Mouse (Mus musculus): ENCODE measurements at regions not wholly inside any gene's neighbourhood (a gene's known extent, or its start where the extent isn't known, plus 50 kb on each side); places are given as distances from the start of the nearest gene placed in this dataset.
"Not testable (repeated sequence)": the region's sequence is repeated elsewhere in the genome, so short reads cannot be mapped to it uniquely, and the experiment has no call there.

GRCm38 (mm10) chr15:37101419-37101818 lies 93.8 kb upstream of the Zfp706 start:
- no peak for DNase-seq (ENCODE audit: low spot score)

DNA sequence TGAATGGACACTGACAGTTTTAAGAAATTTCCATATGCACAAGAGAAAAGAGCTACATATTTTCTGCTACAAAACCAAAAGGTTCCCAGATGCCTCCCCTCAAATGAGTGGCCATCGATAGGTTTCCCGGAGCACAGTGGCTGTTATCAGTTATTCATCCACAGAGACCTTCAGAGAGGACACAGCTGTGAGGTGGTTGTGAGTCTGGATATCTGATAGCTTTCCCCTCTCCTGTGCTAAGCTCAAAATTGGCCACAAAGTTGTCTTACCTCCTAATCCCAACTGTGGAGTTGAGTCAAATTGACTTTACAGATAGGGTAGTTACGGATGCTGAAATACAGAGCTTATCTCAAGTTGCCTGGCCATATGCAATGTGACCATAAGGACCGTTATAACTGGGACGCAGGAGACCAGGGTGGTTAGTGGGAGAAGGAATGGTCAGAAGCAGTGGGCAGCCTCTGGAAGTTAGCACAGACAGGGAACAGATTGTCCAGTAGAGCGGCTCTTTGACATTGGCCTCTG lies 93.3 kb upstream of the Zfp706 start:
- DNase-seq (ENCODE audit: low spot score), result no peak

GRCm38 (mm10) chr15:37099927-37100766 lies 92.6 kb upstream of the Zfp706 start:
- no peak for DNase-seq (ENCODE audit: low spot score)

DNA sequence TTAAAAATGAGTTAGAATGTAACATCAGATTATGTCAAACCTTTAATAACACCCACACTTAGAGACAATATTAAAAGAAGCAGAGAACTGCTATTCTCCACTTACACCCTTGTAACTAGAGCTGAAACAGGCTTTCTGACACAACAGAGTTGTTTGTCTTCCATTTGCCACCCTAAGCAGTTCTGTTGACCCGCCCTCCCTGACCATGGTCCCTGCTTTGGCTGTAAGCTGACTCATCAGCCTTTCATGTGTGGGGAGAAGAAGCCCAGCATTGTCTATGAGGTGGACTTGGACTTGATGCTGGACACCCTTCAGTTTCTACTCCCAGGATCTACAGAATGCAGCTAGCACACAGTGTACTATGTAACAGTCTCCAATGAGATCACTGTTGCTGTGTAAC lies 91.6 kb upstream of the Zfp706 start:
- DNase-seq (ENCODE audit: low spot score), result no peak

- no peak for DNase-seq (ENCODE audit: low spot score)
Observed at GRCm38 (mm10) chr15:37097426-37097825, 89.9 kb upstream of the Zfp706 start.

GRCm38 (mm10) chr15:37091171-37091570 lies 83.6 kb upstream of the Zfp706 start:
- not testable (repeated sequence) for DNase-seq (ENCODE audit: low spot score)

GRCm38 (mm10) chr15:37083726-37084125 lies 76.2 kb upstream of the Zfp706 start:
- no peak for DNase-seq (ENCODE audit: low spot score)

- DNase-seq (ENCODE audit: low spot score), result no peak
Observed at GRCm38 (mm10) chr15:37081836-37082235, 74.3 kb upstream of the Zfp706 start.

DNA sequence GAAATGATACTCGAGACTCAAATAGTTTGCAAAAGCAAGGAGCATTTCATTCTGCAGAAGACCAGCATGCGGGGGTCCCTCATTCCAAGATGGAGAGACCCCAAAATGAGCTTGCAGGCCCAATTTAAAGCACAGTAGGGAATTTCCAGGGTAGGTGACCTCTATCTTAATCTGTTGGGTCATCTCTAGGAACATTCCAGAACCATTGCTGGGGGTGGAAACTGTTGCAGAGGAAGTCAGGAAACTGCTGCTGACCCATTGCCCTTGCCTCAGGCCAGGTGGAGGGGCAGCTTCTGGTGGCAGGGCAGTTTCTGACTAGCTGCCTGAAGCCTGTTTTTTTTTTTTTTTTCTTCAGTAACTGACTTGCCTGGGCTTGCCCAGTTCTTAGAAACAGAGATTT lies 73.4 kb upstream of the Zfp706 start:
- DNase-seq (ENCODE audit: low spot score), result no peak

DNA sequence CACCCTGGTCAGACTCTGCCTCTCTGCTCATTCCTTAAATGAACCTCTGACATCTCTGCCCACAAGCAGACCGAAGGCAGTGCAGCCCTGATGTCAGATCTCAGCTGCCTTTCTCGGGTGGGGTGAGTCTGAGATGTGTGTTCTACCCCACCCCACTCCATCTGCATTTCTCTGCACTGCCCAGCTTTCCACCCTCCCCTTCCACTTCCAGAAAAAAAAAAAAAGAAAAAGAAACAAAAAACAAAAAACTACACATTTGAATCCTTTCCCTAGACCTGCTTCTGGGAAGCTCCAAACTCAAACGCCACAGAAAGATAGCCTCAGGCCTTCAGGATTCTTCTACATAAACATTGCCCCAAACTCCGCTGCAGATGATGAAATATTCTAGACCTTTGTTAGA lies 72.8 kb upstream of the Zfp706 start:
- no peak for DNase-seq (ENCODE audit: low spot score)

- not testable (repeated sequence) for DNase-seq (ENCODE audit: low spot score)
Observed at GRCm38 (mm10) chr15:37074207-37074606, 66.6 kb upstream of the Zfp706 start.

- DNase-seq (ENCODE audit: low spot score), result no peak
Observed at GRCm38 (mm10) chr15:37072202-37072862, 64.8 kb upstream of the Zfp706 start.

- DNase-seq (ENCODE audit: low spot score), result no peak
Observed at GRCm38 (mm10) chr15:37070188-37070587, 62.6 kb upstream of the Zfp706 start.

GRCm38 (mm10) chr15:37067326-37067725 lies 59.8 kb upstream of the Zfp706 start:
- DNase-seq (ENCODE audit: low spot score), result no peak

DNA sequence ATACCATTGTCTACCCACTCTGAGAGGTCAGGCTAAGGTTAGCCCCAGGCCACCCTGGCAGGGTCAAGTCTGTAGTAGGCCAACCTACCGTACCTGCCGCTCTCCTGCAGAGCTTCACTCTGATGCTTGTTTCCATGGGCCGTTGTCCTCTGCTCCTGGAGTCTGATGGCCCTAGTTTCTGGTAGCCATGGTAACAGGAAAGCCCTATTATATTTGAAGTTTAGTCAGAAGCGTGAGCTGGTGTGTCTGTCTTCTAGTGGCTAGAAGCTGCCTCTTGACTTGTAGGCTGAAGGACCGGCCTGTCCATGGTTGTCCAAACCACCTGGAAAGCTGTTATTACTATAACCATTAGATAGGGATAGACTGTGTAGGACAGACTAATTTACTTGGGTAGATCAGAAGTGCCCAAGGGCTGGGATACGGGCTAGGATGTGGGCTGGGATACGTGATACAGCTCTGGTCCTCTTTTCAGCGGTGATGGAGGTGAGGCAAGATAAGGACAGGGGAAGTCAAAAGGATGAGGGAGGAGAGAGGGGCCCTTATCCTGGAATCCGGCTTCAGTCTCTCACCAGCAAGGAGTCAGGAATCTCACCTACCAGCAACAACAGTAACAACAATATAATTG lies 58.5 kb upstream of the Zfp706 start:
- DNase-seq (ENCODE audit: low spot score), result no peak

- no peak for DNase-seq (ENCODE audit: low spot score)
Observed at GRCm38 (mm10) chr15:37065408-37065807, 57.8 kb upstream of the Zfp706 start.

GRCm38 (mm10) chr15:37063781-37064383 lies 56.3 kb upstream of the Zfp706 start:
- DNase-seq (ENCODE audit: low spot score), result no peak

DNA sequence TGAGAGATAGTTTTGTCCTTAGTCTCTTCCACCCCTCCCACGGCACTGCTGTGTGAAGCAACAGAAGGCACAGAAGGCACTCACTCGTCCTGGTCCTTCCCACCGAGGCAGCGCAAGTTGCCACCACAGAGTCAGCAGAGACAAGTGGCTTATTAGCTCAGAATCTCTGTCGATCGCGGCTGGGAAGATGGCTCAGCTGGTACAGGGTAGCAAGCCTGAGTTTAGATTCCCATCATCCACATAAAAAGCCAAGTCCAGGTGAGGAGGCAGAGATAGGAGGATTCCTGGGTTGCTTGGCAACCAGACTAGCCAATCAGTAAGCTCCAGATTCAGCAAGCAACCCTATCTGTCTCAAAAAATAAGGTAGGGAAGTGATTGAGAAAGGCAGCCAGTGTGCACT lies 55.0 kb upstream of the Zfp706 start:
- DNase-seq (ENCODE audit: low spot score), result no peak

GRCm38 (mm10) chr15:37061501-37061900 lies 53.9 kb upstream of the Zfp706 start:
- no peak for DNase-seq (ENCODE audit: low spot score)

DNA sequence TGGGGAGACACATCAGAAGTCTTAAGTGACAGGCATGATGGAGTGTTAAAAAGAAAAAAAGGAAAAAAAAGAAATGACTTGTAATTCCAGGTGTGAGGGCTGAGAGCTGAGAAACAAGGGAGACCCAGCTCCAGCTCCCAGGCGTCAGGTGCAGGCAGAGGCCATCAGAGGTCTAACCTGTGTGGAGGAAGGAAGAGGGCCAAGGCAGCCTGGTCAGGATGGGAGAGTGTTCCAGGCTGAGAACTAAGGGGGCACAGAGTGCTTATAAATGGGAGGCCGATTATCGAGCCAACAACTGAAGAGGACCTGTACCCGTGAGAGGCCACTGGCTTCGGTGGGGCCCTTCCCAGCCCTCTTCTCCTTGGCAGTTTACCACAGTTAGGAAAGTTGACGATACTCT lies 53.3 kb upstream of the Zfp706 start:
- DNase-seq (ENCODE audit: low spot score), result no peak

Measured in urinary bladder, adult 2 months (tissue).